Mouse (Mus musculus) kidney, postnatal 10 days (tissue): Measurements from ENCODE around the gene Nasp.
"Not testable (repeated sequence)": the region's sequence is repeated elsewhere in the genome, so short reads cannot be mapped to it uniquely, and the experiment has no call there.

Source experiments
- DNase-seq: peaks from one replicate; pipeline ENCODE4 v3.0.0; 2021; ENCODE audit warnings: mixed read lengths

Gene Nasp

DNA sequence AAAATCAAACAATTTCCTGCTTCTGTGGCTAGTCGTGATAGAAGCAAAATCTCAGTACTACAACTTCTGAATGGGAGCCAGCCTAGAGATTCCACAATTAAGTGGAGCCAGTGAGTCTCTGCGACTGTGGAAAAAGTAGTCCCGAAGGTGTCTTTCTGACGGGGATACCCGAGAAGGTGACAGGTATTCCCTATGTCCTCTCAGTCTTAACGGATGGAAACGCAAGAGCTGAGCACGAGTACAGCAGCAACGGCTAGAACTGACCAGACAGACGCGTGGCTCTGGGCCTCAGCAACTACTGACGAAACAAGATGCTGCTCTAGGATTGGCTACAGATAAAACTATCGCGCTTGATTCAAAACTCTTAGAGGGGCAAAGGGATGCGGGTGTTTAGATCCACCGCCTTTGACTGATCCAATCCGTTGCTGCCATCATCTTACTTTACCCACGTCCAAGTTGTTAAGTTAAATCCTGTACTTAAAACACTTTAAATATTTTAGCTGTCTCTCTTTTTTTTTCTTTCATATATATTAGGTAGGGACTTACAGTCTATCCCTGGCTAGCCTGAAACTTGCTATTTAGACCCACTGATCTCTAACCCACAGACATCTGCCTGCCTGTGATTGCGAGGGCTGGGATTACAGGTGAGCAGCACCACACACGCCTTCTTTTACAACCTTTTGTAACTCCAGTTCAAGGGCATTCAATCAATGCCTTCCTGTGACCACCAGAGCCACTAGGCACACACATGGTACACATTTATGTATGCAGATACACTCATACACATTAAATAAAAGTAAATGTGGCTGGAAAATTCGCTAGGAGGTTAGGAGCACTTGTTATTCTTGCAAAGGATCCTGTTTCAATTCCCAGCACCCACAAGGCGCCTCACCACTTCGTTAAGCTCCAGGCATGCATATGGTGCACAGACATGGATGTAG is at the start of gene Nasp:
TSS of gene Nasp (minus strand) at position 220 of the 941 bp plus-strand sequence.
- DNase-seq = peak; percentile 86

DNA sequence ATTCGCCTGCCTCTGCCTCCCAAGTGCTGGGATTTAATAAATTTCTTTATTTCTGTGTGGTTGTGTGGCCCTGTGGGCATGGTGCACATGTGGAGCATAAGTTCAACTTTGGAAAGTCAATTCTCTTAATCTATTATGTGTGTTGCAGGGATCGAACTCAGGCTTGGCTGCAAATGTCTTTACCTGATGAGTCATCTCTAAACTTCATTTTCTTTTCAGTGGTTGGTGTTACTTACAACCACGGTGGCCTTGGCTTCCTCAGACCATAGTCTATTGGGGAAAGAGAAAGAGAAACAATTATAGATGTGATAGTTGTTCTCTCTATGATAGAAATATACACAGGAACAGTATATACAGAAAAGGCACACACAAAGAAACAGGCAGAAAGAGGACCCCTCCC is 48.3 kb upstream of the Nasp start:
- DNase-seq = no peak

- not testable (repeated sequence) for DNase-seq
Observed at GRCm38 (mm10) chr4:116674761-116675160, 47.0 kb upstream of the Nasp start.

DNA sequence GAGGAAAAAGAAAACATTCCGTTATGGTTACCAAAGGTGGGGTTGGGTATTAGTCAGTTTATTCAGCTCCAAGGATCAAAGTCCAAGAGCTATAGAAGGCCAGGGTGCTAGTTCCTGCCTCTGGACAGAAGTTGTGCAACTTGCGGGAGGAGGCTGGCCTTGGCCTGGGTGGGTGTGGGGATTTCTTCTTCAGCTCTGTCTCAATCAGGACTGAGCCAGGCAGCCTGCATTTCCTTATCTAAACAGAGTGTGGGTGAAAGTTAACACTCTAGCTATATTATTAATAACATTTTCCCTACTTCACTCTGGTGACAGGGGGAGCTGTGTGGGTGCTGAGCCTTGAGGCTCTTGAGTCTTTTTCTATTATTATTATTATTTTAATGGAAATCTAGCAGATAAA is 45.0 kb upstream of the Nasp start:
- DNase-seq = peak; percentile 52

GRCm38 (mm10) chr4:116669291-116669690 is 41.5 kb upstream of the Nasp start:
- DNase-seq = peak; percentile 45

- DNase-seq = no peak
Observed at GRCm38 (mm10) chr4:116668145-116668544, 40.4 kb upstream of the Nasp start.

- DNase-seq = no peak
Observed at GRCm38 (mm10) chr4:116666625-116667024, 38.9 kb upstream of the Nasp start.

DNA sequence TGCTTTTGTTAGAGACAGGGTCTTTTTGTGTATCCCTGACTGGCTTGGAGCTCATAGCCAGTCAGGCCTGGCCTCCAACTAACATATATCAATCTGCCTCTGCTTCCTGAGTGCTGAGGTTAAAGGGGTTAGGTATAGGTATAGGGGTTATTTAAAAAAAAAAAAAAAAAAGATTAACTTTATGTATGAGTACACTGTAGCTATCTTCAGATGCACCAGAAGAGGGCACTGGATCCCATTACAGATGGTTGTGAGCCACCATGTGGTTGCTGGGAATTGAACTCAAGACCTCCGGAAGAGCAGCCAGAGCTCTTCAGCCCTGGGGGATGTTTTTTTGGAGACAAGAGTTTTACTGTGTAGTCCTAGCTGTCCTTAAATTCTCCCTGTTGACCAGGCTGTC is 34.3 kb upstream of the Nasp start:
- no peak for DNase-seq

- DNase-seq = no peak
Observed at GRCm38 (mm10) chr4:116660829-116661228, 33.1 kb upstream of the Nasp start.

- DNase-seq = not testable (repeated sequence)
Observed at GRCm38 (mm10) chr4:116659916-116660315, 32.2 kb upstream of the Nasp start.

DNA sequence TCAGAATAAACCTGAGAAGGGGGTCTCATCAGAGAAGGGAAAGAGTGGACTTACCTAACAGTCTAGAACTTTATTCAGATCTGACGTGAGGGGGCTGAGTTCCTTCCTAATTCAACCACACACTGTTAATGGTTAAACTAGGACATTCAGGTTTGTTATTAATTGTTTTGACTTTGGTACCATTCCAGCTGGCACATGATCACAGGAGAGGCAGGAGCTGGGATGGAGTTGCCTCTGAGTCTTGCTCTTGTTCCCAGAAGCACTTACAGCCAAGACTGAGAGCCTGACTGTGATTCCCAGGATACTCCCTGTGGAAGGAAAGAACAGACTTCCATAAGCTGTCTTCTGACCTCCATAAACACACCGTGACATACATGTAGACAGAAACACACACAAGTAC is 31.7 kb upstream of the Nasp start:
- peak; percentile 70 for DNase-seq

DNA sequence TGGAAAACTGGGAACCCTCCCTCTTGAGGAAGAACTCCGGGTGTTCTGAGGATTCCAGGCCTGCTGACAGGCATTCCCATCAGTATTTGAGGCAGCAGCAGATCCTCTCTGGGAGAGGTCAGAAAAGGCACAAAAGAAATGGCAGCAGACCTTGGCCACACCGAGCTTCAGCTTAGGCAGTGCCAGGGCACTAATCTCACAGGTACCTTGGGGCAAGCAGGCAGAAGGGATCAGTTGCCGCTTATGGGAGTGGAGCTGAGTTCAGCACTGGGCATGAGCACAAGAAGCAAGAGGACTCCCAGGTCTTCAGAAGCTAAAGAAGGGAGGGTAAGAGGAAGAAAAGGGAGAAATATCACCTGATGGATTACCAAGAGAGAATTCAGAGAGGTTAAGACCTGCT is 30.2 kb upstream of the Nasp start:
- no peak for DNase-seq

GRCm38 (mm10) chr4:116655658-116656057 is 27.9 kb upstream of the Nasp start:
- DNase-seq = no peak

- DNase-seq = no peak
Observed at GRCm38 (mm10) chr4:116655100-116655499, 27.4 kb upstream of the Nasp start.

DNA sequence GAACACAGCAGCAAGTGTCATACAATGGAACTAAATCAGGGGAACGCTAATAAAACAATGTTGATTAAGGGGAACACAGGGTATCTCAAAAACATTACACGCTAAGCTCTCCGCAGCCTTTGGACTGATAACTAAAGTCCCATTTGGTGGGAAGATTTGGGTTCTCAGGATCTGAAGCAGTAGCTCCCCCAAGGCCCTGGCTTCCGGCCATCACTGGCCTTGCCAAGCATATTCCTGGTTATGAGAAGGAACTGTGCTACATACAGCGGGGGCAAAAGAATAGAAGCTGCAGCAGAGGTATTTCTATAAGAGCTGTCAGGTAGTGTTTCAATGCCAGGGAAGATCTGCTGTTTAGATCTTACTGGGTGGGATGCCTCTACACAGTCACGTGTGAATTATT is 25.5 kb upstream of the Nasp start:
- DNase-seq = peak; percentile 36

GRCm38 (mm10) chr4:116651797-116652135 is 24.0 kb upstream of the Nasp start:
- no peak for DNase-seq

DNA sequence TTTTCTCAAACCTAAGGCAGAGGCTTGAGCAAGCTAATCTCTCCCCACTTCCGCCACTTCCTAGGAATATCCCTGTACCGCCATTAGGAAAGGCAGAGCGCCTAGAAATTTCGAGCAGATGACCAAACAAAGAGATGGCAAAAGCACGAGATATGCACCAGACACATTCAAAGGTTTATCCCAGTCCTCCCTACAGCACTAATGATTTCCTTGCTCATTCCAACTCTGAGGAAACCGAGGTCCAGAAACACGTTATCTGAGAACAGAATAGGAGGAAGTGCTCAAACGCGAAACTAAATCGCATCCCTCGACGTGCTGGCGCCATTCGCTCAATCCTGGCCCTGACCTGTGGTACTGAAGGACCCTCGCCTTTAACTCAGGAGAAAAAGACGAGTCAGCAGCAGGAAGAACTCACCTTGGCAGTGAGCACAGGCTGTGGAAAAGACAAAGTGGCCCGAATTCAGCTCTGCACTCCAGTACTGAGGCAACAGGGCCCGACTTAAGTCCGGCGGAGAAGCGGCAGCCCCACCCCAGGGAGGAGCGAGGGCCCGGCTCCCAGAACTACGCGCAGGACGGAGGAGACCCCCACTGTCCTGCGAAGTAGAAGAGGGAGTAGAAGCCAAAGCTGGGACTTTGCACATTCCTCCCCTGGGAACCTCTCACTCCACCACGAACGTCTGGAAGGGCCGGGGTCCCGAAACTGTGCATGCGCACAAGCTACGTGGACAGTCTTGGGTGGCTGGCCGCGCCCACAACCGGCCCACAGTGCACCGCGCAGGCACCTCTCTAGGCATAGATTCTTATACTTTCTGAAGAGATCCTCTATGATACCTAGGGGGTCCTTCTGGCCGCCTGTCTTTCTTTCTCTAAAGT is 23.4 kb upstream of the Nasp start, which contains the start of gene Akr1a1:
TSS of gene Akr1a1 (minus strand) at position 757 of the 873 bp plus-strand sequence.
- peak; percentile 96 for DNase-seq

- no peak for DNase-seq
Observed at GRCm38 (mm10) chr4:116650365-116650764, 22.6 kb upstream of the Nasp start.

DNA sequence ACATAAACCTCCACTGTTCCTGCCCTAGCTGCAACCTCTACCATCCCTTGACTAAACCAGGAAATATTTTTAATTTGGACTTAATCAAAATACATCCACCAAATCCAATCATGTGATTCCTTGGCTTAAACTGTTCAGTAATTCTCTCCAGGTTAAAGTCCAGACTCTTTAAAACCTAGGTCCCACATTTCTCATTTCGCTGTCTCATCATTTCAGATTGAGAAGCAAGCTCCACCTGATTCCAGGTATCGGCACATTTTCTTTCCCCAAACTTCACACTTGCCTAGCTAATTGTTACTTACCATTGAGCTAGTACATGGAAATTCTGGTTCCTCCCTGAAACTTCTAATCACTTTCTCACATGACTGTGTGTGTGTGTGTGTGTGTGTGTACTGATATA is 21.7 kb upstream of the Nasp start:
- DNase-seq = no peak

DNA sequence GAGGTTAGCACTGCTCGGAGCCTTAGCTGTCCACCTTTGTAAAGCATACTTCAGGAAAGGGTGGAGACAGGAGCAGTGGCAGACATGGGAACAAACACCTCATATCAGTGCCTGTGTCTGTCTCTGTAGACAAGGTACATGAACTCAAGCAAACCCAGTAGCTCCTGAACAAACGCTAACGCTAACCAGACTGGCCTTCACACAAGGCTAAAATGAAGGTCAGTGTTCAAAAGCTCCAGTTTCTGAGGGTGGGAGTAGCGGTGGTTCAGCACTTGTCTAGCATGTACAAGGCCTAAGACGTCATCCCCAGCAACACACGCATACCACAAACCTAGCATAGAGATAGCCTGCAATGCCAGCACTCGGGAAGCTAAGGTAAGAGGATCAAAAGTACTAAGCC is 17.9 kb upstream of the Nasp start:
- DNase-seq = no peak

DNA sequence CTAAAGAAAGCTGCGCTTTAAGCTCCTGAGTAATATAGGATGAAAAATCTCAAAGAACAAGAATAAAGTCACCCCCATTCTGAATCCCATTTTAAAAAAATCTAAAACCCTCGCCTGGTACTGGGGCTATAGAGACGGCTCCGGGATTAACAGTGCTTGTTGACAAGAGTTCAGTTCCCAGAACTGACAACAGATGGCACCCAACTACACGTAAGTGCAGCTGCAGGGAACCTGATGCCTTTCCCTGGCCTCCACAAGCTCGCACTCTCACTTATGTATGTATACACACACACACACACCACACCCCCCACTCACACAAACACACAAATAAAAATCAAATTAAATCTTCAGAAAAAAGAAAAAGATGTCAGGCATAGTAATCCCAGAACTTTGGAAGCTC is 16.6 kb upstream of the Nasp start:
- DNase-seq = peak; percentile 64

DNA sequence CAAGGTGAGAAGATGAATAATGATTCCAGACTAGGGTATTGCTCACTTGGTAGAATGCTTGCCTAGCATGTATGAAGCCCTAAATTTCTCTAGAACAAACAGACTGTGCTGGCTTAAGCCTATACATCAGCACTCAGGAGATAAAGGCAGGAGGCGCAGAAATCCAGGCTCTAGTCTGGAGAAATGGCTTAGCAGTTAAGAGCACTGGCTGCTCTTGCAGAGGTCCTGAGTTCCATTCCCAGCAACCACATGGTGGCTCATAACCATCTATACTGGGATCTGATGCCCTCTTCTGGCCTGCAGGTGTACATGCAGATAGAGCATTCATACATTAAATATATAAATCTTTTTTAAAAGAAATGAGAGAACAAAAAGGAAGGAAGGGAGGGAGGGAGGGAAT is 14.3 kb upstream of the Nasp start:
- no peak for DNase-seq

- no peak for DNase-seq
Observed at GRCm38 (mm10) chr4:116638821-116639220, 11.1 kb upstream of the Nasp start.

DNA sequence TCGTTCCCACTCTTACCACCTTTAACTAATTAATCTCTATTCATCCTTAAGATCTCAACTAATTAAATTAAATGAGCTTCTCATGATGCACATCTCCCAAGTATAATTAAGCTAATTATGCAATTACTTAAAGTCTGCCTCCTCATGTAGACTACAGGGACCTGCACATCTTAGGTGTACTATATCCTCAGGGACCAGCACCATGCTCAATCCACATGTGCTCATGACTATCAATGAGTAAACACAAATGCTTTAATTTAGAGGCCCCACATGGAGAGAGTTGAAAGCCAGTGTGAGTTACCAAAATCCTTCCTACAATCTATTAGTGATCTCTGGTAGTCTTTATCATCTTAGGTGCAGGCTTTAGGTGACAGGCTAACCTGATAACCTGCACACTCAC is 7.5 kb upstream of the Nasp start:
- no peak for DNase-seq
